Mouse (Mus musculus) intestine, embryonic 15.5 days (tissue): Measurements from ENCODE around the gene Syna. TPM values are rescaled to one million over a fixed set of nuclear protein-coding genes. Genes with fewer than 3 reads are reported as not detected.

Experiments
- ATAC-seq: fragments of 200-750 bp; cut with Nextera tagmentation; 2 replicates; pipeline ENCODE4 v1.8.0; 2017; ENCODE audit warnings: moderate TSS enrichment, moderate library complexity
- H3K27ac ChIP-seq: fragments of 300-500 bp; sonication (generic); 2 replicates; pipeline ENCODE4 v1.5.1; 2015; ENCODE audit warnings: mild to moderate bottlenecking, inconsistent platforms
- H3K27me3 ChIP-seq: fragments of 300-500 bp; sonication (generic); replicated peaks from 2 replicates; pipeline ENCODE4 v1.6.1; 2015; ENCODE audit warnings: inconsistent platforms
- H3K36me3 ChIP-seq: fragments of 300-500 bp; sonication (generic); 2 replicates; pipeline ENCODE4 v1.6.1; 2015; ENCODE audit warnings: inconsistent platforms
- H3K4me1 ChIP-seq: fragments of 300-500 bp; sonication (generic); replicated peaks from 2 replicates; pipeline ENCODE4 v1.6.1; 2015; ENCODE audit warnings: inconsistent platforms
- H3K4me2 ChIP-seq: fragments of 300-500 bp; sonication (generic); replicated peaks from 2 replicates; pipeline ENCODE4 v1.6.1; 2015; ENCODE audit warnings: mild to moderate bottlenecking, inconsistent platforms
- H3K4me3 ChIP-seq: fragments of 300-500 bp; sonication (generic); replicated peaks from 2 replicates; pipeline ENCODE4 v1.5.1; 2015; ENCODE audit warnings: inconsistent platforms
- H3K9ac ChIP-seq: fragments of 300-500 bp; sonication (generic); 2 replicates; pipeline ENCODE4 v1.6.1; 2015; ENCODE audit warnings: inconsistent platforms
- H3K9me3 ChIP-seq: fragments of 300-500 bp; sonication (generic); 2 replicates; pipeline ENCODE4 v1.6.1; 2016; ENCODE audit warnings: inconsistent platforms
- WGBS: fragments of 180-500 bp; shearing (Covaris S2); methylation state at CpG from one replicate; pipeline ENCODE4 v1.1.7; 2015; 5-methylcytosine and 5-hydroxymethylcytosine counted together
- polyA plus RNA-seq: library from polyadenylated mRNA; unstranded; fragments of >200 nt; fragmentation: Nextera tagmentation; extraction: Ambion mirVana; gene quantifications from 2 replicates; pipeline ENCODE4 v1.2.1, GENCODE M21; 2015

Gene Syna
- polyA plus RNA-seq, 1 experiment from 2014 or later = 0.06 TPM

DNA sequence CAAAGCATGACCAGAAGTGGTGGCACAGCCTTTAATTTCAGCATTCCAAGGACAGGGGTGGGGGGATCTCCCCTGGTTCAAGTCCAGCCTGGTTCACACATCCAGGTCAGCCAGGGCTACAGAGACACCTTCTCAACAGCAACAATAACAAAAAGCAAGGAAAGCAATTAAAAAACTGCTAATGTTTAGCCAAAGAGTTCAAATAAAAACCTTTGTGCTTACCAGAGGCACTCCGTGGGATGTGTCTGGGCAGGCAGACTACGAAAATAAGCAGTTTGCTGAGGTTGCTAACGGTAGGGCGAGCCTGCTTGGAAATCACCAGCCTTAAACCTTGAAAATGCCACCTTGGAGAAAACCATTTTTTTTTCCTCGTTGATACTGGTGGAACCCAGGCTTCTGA lies 21.2 kb upstream of the Syna start, which contains the start of gene Rfc2:
Gene Rfc2 (plus strand): TSS at position 221 of the 400 bp plus-strand sequence.
- Histone ChIP-seq H3K27ac (no peak within 1 kb of the TSS), H3K4me2 (no peak within 1 kb of the TSS), H3K9me3 (no peaks in the 10 kb centered on the region), H3K9ac (no peak within 1 kb of the TSS), H3K4me1 (peaks cover 9% of the 10 kb centered on the region; the same call in 1 of the 2 replicates), H3K4me3 (no peak within 1 kb of the TSS), H3K36me3 (no peaks in the 10 kb centered on the region), H3K27me3 (no peaks in the 10 kb centered on the region)
- no peak for ATAC-seq
- 83% methylated on average over 5 of the region's 5 CpGs for WGBS

- no peaks in the 10 kb centered on the region for H3K9me3 ChIP-seq
- no peak for ATAC-seq
Measured at GRCm38 (mm10) chr5:134579135-134579534, 19.2 kb upstream of the Syna start.

GRCm38 (mm10) chr5:134577534-134577933 lies 17.6 kb upstream of the Syna start:
- WGBS = 87% methylated on average over 7 of the region's 7 CpGs
- H3K27ac ChIP-seq = no peak overlapping the region
- H3K36me3 ChIP-seq = no peaks in the 10 kb centered on the region
- ATAC-seq = no peak
- H3K4me2 ChIP-seq = no peak overlapping the region
- no peak overlapping the region for H3K9ac ChIP-seq
- peaks cover 2% of the 10 kb centered on the region; the same call in 1 of the 2 replicates for H3K4me1 ChIP-seq
- H3K9me3 ChIP-seq = no peaks in the 10 kb centered on the region
- no peaks in the 10 kb centered on the region for H3K27me3 ChIP-seq
- no peak overlapping the region for H3K4me3 ChIP-seq

More at GRCm38 (mm10) chr5:134579135-134579534, 19.2 kb upstream of the Syna start:
- no peaks in the 10 kb centered on the region for H3K36me3 ChIP-seq
- H3K4me3 ChIP-seq = no peak overlapping the region
- H3K27ac ChIP-seq = no peak overlapping the region
- H3K4me2 ChIP-seq = no peak overlapping the region
- 64% methylated on average over 3 of the region's 3 CpGs for WGBS
- H3K9ac ChIP-seq = no peak overlapping the region
- H3K27me3 ChIP-seq = no peaks in the 10 kb centered on the region
- H3K4me1 ChIP-seq = peaks cover 9% of the 10 kb centered on the region; the same call in 1 of the 2 replicates

- WGBS = 72% methylated on average over 14 of the region's 14 CpGs
- peaks cover 4% of the 10 kb centered on the region; the same call in 1 of the 2 replicates for H3K4me1 ChIP-seq
- H3K27ac ChIP-seq = no peak overlapping the region
- ATAC-seq = no peak
- no peaks in the 10 kb centered on the region for H3K9me3 ChIP-seq
- H3K36me3 ChIP-seq = no peaks in the 10 kb centered on the region
- no peaks in the 10 kb centered on the region for H3K27me3 ChIP-seq
- H3K4me2 ChIP-seq = no peak overlapping the region
- no peak overlapping the region for H3K4me3 ChIP-seq
- H3K9ac ChIP-seq = no peak overlapping the region
Measured at GRCm38 (mm10) chr5:134576517-134577220, 16.7 kb upstream of the Syna start.

DNA sequence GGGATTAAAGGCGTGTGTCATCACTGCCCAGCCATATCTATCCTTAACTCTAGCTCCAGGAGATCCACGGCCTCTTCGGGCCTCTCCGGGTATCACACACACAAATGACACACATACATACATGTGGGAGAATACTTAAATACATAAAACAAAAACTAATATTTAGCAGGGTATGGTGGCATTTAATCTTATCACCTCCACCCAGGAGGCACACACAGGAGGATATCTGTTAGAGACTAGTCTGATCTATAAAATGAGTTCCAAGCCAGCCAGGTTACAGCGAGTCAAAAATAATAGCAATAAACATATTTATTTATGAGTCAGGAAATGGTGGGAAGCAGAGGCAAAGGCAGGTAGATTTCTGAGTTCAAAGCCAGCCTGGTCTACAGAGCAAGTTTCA lies 15.9 kb upstream of the Syna start:
- Histone ChIP-seq H3K9ac (no peak overlapping the region), H3K4me3 (no peak overlapping the region), H3K36me3 (no peaks in the 10 kb centered on the region), H3K27ac (no peak overlapping the region), H3K9me3 (no peaks in the 10 kb centered on the region), H3K4me1 (peaks cover 4% of the 10 kb centered on the region; the same call in 1 of the 2 replicates), H3K4me2 (no peak overlapping the region), H3K27me3 (no peaks in the 10 kb centered on the region)
- WGBS = 93% methylated on average over 5 of the region's 5 CpGs
- ATAC-seq = no peak

DNA sequence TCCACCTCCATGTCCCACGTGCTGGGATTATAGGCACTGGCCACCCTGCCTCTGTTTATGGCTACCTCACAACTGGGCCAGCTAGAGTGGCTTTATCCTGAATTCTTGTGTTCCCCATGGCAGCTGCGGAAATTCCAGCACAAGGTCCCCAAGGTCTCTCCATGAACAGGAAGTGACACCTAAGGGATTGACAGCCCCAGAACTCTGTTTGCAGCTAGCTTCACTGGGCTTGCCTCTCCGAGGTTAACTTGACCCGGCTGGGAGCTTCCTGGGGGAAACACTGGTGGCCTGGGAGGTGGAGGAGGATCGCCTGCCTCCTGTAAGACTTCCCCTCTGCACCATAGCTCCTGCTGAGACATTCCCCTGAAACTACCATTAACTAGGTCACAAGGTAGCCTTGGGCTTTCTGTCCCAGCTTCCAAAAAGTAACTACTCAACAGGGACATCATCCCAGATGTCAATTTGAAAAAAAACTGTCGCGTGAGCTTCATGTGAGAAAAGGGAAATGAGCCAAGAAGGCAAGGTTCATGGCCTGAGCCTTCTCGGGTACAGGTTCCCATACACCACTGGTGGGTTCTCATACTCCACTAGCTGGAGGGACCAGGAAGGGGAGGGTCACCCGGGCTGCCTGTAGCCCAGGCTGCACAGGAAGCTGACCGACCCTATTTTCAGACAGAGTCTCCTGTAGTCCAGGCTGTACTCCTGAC lies 12.7 kb upstream of the Syna start:
- WGBS = 36% methylated on average over 10 of the region's 10 CpGs
- peak overlapping the region; percentile 85 for H3K4me2 ChIP-seq
- 0 out of 2 replicates have a peak, but pooled peaks have one; percentile 6 for ATAC-seq
- peaks cover 10% of the 10 kb centered on the region; the same call in 1 of the 2 replicates for H3K4me1 ChIP-seq
- H3K36me3 ChIP-seq = no peaks in the 10 kb centered on the region
- peak overlapping the region; percentile 80 for H3K27ac ChIP-seq
- H3K4me3 ChIP-seq = peak overlapping the region; percentile 46
- no peaks in the 10 kb centered on the region for H3K27me3 ChIP-seq
- H3K9me3 ChIP-seq = no peaks in the 10 kb centered on the region
- peak overlapping the region; percentile 21; the same call in 1 of the 2 replicates for H3K9ac ChIP-seq

DNA sequence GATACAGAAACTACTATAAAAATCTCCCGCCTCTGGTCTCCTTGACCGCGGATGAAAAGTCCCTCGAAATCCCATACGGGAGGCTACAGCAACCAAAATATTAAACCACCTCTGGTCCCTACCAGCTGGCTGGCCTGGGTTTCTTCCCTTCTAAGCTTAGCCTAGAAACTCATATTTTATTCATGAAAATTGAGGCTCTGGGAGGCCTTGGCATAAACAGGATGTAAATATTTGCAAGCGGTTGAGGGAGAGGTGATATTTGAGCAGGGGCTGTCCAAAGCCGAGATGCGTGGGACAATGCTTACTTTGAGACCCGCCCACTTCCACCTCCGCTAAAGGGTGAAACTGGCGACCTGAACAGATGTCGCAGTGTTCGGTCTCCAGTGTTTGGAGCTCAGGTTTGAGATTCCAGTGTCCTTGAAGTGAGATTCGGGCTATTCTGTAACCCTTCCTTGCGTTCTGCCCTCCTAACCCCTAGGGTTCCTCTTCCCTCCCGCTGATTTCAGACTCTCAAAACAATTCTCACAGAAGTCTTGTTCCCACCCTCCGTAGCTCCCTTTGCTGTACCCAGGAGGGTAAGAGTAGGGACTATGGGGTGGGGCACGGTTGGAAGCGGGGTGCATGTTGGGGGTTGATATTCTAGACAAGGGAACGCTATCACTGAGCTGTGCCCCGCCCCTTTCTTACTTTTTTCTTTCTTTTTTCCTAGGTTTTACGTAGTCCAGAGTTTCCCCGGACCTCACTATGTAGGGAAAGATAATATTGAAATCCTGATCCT lies 11.9 kb upstream of the Syna start:
- Histone ChIP-seq H3K27ac (peak overlapping the region; percentile 80), H3K4me2 (peak overlapping the region; percentile 85), H3K9me3 (no peaks in the 10 kb centered on the region), H3K9ac (peak overlapping the region; percentile 21), H3K4me1 (peaks cover 10% of the 10 kb centered on the region; the same call in 1 of the 2 replicates), H3K4me3 (peak overlapping the region; percentile 46), H3K36me3 (no peaks in the 10 kb centered on the region), H3K27me3 (no peaks in the 10 kb centered on the region)
- peak; percentile 77 for ATAC-seq
- WGBS = 1% methylated on average over 23 of the region's 23 CpGs

DNA sequence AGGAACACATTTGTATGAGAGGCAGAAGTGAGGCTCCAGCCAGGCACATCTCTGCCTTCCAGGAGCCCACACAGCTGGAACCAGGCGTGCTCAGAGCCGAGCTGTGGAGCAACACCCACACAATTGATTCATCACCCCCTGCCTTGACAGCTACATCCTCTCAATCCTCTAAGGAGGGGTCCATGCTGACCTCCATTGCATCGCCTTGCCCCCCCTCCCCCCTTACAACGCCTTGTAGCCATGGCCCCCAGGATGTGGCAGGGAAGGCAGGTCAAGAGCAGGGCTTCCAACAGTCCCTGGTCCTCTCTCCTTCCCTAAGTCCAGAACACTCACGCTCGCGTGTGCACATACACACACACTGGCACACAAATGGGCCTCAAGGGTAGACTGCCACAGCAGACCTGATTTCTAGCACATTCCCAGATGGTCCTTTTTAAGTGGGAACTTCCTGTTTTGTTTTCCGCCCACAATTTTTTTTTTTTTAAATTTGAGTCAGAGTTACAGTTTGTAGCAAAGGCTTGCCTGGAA lies 9.1 kb upstream of the Syna start:
- Histone ChIP-seq H3K27ac (peak overlapping the region; percentile 71), H3K9me3 (no peaks in the 10 kb centered on the region), H3K27me3 (no peaks in the 10 kb centered on the region), H3K36me3 (no peaks in the 10 kb centered on the region), H3K4me1 (peaks cover 10% of the 10 kb centered on the region; the same call in 1 of the 2 replicates), H3K4me3 (no peak overlapping the region), H3K4me2 (no peak overlapping the region), H3K9ac (no peak overlapping the region)
- 39% methylated on average over 8 of the region's 8 CpGs for WGBS
- 0 out of 2 replicates have a peak, but pooled peaks have one; percentile 48 for ATAC-seq

- no peak for ATAC-seq
- Histone ChIP-seq H3K4me3 (no peak overlapping the region), H3K9ac (no peak overlapping the region), H3K36me3 (no peaks in the 10 kb centered on the region), H3K27me3 (no peaks in the 10 kb centered on the region), H3K9me3 (no peaks in the 10 kb centered on the region), H3K4me1 (peaks cover 10% of the 10 kb centered on the region; the same call in 1 of the 2 replicates), H3K4me2 (no peak overlapping the region), H3K27ac (peak overlapping the region; percentile 71; the same call in 1 of the 2 replicates)
- WGBS = 75% methylated on average over 3 of the region's 3 CpGs
Measured at GRCm38 (mm10) chr5:134568030-134568429, 8.1 kb upstream of the Syna start.

DNA sequence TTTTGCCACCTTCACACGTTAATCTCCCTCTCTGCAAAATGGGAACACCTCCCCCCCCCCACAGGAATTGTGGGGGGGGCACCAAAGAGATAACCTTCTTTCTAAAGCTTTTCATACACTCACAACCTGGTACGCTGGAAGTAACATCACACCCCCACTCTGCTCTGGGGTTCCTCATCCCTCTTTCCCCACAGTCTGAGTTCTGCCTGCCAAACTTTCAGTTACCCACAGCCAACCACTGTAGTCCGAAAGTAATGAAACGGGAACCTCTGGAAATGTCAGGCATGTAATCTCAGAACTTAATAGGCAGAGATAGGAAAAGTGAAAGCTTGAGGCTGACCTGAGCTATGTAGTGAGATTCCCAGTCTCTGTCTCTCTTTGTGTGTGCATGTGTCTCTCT lies 7.5 kb upstream of the Syna start:
- H3K27me3 ChIP-seq = no peaks in the 10 kb centered on the region
- H3K9ac ChIP-seq = no peak overlapping the region
- H3K4me1 ChIP-seq = 0 out of 2 replicates have a peak, but pooled peaks cover 7% of the 10 kb centered on the region
- no peak overlapping the region for H3K4me2 ChIP-seq
- H3K27ac ChIP-seq = no peak overlapping the region
- H3K4me3 ChIP-seq = no peak overlapping the region
- no peak for ATAC-seq
- WGBS = 89% methylated on average over 4 of the region's 4 CpGs
- H3K36me3 ChIP-seq = no peaks in the 10 kb centered on the region
- H3K9me3 ChIP-seq = no peaks in the 10 kb centered on the region

DNA sequence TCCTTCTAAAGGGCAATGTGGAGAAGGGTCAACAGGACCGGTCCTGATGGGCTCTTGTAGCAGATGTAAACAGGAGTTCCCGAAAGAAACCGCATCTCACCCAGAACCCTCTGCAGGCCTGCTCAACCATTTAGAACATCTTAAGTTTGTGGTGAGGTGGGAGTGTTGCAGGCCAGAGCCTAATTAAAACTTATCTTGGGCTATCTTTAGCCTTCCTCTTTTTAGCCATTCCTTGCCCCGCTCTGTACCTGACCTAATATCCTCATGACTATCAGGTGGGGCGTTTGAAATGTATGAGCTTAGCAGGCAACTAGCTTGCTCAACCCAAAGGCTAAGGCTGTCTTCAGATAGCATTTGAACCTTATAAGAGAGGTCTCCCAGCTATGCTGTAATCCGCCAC lies 5.7 kb upstream of the Syna start:
- Histone ChIP-seq H3K4me2 (no peak overlapping the region), H3K9me3 (no peaks in the 10 kb centered on the region), H3K4me3 (no peak overlapping the region), H3K9ac (no peak overlapping the region), H3K27ac (no peak overlapping the region), H3K4me1 (0 out of 2 replicates have a peak, but pooled peaks cover 6% of the 10 kb centered on the region), H3K27me3 (no peaks in the 10 kb centered on the region), H3K36me3 (no peaks in the 10 kb centered on the region)
- WGBS = 87% methylated on average over 6 of the region's 6 CpGs
- ATAC-seq = no peak
